Mouse (Mus musculus) left cerebral cortex, postnatal 14 days (tissue): ENCODE results near the gene Nop9. TPM values are rescaled to one million over a fixed set of nuclear protein-coding genes. Genes with fewer than 3 reads are reported as not detected.
"Not testable (repeated sequence)": the region's sequence is repeated elsewhere in the genome, so short reads cannot be mapped to it uniquely, and the experiment has no call there.

Experiments
- DNase-seq, 2 experiments: peaks; one replicate each; pipeline ENCODE4 v3.0.0; 2021 to 2022; ENCODE audit warnings: low spot score in 2 of 2, mixed read lengths in 1 of 2
- intact Hi-C: fragments of 180-260 bp; cut with DNase I; formaldehyde crosslinking; loops from one replicate; pipeline ENCODE4 v1.15.1; 2025
- total RNA-seq, 2 experiments: library from RNA; stranded (reverse); gene quantifications; 2 replicates each; pipeline ENCODE4 v1.2.3; 2021

Nop9 gene
- total RNA-seq, 2 experiments from 2014 or later: 13.4 to 13.9 TPM

DNA sequence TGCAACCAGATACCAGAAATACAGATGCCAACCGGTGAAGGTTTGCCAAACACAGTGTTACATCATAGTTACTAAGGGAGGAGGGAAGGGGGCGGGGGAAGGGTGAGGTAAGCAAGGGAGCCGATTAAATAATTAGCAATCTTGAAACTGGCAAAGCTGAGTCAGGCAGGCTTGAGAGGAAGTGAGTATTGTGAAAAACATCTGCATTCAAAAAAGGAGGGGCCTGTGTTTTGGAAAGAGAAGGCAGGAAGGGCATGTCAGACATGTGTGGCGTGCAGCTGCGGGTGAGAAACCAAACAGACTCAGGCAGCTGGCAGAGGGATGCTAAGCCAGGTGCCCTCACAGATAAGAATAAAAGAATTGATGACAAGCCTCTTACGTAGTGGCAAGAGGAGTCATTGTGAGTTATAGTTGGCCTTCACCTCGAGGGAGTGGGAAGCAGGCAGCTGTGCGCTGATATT is 21.1 kb upstream of the Nop9 start:
- no peak for DNase-seq
- intact Hi-C loops: no loop called here

DNA sequence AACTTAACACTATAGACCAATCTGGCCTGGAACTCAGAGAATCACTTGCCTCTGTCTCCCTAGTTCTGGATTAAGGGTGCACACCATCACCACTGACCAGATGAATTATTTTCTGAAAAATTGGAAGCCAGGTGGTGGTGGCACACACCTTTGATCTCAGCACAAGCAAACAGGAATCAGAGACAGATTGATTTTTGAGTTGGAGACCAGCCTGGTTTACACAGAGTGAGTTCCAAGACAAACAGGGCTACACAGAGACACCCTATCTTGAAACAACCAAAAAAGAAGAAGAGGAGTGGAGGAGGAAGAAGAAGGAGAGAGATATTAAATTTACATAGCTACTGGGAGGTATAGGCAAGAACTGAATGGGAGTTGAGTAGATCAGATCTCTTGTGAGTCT is 19.2 kb upstream of the Nop9 start:
- DNase-seq: no peak
- intact Hi-C loops: no loop called here

DNA sequence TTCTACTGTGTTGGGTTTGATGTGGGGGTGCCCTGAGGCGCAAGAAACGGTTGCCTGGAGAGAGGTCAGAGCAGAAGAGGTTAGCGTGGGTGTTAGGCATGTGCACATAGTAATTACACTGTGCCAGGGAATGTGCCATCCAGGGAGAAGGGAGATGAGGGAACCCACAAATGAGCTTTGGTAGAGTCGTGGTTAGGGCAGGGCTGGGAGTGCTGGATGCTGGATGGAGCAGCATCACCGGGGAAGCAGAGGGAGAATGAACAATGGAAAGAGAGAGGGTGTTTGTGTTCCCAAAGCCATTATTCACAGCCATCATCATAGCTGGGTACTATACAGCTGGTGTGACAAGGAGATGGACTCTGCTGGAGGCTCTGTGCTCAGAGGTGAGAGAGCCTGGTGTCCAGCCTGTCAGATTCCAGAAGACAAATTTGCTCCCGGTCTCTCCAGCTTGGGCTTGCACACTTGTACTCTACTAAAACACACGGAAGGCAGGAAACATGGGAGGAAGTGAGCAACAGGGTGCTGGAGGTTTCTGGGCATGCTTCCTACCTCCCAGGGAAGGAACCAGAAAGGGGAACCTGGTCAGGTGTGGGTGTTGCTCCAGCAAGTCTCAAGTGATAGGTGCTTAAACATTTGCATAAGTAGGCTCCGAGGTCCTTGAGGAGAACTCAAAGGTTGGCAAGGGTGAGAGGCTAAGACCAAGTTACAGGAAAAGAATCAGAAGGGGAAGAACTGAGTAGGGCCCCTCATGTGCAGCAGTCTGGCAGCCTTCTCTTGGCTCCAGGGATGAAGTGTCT is 17.4 kb upstream of the Nop9 start:
- DNase-seq: no peak
- intact Hi-C loops: no loop called here

DNA sequence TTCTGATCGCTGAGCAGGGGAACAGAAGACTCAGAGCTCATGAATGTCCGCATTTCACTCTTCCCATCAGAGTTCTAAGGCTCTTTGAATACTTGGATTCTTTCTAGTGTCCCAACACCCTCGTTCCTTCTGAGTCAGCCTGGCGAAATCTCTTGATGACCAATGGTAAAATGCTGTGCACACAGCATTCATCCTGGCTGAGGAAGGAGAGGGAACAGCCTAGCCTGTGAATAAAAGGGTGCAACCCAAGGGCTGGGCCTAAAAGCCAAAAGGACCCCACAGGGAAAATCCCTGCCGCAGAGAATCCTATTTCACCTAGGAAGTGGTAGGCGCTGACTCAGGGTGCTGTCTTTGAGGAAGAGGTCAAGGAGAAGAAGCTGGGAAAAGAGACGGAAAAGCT is 15.4 kb upstream of the Nop9 start:
- no peak for DNase-seq

DNA sequence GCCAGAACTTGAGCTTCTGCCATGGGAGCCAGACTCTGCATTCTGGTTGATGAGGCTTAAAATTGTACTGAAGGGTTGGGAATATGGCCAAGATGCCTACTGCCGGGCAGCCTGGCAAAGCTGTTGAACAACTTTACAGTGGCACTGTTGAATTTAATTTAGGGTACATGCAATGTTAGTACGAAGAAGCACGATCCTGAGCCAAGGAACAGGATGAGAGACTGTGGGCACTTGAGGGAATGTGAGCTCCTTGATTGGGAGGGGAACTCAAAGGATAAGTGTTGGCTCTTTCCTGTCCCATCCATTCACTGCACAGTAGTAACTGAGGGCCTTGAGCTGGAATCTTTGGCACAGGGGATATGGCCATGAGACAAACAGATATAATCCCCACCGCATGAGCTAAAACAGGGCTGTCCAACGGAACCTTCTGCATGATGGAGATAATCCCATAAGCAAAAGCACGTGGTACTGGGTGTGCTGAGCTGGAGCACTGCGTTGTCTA is 14.9 kb upstream of the Nop9 start:
- intact Hi-C loops: no loop called here
- DNase-seq: peak; percentile 49 to 69

More for the DNA sequence above, 15.4 kb upstream of the Nop9 start:
- intact Hi-C loops: no loop called here

DNA sequence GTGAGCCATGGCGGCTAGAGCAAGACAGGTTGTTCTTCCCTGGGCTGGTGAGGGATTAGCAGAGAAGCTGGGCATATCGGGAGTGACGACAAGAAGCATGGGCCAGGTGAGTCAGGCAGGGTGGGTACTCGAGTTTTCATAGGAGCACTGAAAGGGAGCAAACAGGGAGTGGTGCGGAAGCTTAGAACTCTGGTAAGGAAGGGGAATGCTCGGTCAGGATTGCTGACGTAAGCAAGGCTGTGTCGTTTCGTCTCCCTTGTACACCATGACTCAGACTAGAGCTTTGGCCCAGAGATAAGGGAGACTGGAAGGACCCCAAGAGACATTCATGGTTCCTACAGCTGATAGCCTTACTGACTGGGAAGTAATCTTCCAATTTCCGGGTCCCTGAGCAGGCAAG is 11.6 kb upstream of the Nop9 start:
- no peak for DNase-seq
- intact Hi-C loops: no loop called here

DNA sequence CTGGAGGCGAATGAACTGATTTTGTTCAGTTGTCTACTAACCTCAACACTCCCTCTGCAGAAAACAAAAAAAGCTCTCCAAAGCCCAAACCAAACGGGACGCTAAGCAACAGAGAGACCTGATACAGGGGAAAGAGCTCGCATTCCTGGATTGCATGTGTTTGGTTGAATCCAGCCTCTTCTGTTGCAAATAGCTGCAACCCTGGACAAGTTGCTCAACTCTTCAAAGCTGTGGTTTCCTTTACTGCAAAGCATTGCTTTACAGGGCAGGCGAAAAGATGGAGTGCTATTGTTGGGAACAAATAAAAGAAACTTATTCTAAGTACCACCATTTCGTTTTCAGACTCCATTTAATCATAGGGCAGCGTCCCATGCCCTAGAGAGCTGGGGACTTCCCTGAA is 10.6 kb upstream of the Nop9 start:
- intact Hi-C loops: no loop called here

DNA sequence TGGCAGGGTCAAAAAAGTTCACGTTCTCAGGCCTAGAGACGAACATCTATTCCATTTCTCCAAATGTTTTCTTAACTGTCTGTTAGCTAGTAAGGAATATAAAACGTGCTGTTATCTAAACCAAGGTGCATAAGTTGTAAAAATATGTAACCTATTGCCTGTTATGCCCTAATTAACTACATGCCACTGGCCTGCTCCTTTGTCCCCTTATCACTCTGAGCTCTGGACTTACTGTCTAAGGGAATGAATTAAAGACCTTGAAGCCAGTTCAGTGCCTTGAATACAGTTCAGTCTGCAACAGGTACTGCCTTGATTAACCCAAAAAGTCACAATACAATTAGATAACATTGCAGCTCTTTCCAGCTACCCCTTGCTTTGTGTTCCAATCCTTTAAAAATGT is 10.2 kb upstream of the Nop9 start:
- intact Hi-C loops: no loop called here
- DNase-seq: no peak

More for the DNA sequence above, 10.6 kb upstream of the Nop9 start:
- DNase-seq: no peak

DNA sequence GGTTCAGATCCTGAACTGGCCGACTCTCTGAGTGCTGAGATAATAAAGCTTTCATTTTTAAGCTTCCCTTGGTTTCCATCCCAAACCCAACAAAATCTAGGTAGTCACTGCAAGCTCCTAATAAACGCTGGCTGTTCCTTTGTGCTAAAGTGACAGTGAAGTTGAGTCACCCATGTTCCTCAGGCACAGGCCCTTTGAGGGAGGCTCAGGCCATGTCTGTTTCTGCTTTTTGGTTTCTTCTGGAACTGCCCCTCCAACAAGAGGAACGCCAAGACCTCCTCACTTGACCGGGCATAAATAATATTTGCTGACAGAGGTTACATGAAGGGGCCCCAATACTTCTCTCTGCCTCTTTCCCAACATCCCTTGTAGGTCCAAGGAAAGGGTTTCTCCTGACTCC is 9.7 kb upstream of the Nop9 start:
- intact Hi-C loops: no loop called here
- DNase-seq: no peak

DNA sequence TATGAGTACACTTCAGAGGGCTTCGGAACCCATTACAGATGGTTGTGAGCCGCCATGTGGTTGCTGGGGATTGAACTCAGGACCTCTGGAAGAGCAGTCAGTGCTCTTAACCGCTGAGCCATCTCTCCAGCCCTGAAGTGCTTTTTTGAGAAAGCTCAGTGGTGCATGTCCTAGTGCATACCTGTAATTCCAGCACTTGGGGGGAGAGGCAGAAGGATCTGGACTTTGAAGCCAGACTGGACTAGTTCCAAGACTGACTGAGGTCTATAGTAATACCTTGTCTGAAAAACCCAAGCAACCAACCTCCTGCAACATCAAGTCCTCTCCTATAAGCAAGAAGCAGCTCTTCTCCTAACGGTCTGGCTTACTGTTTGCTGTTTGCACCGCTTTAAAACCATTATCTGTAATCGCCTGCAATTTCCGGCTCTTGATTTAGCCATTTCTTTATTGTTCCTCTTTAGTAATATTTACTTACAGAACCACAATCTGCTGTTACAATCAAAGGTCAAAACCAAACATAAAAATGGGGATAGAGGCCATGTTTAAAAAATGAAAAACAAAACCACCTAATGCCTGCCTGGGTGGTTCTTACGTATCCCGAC is 8.3 kb upstream of the Nop9 start:
- DNase-seq: no peak
- intact Hi-C loops: no loop called here

DNA sequence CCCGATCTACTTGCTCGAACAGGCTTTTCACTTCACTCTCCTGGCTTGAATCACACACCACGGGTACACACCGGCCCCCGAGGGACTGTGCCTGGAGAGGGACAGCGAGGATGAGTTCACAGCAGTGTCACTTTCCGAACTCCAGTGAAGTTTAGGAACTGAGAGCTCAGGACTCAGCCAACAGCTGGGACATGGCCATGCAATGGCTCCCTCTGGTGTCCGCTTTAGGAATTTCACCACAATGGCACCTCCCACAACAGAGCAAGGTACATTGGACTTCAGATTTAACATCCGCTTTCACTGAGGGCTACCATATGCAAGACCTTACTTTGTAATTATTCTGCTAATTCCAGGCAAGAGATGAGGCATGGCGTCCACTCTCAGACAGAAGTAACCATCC is 1.8 kb upstream of the Nop9 start:
- peak; percentile 86 to 93 for DNase-seq
- intact Hi-C loops: loop anchor here (1.0 kb wide), 1 partner anchor 61 kb away; no protein-coding TSS in a partner anchor

DNA sequence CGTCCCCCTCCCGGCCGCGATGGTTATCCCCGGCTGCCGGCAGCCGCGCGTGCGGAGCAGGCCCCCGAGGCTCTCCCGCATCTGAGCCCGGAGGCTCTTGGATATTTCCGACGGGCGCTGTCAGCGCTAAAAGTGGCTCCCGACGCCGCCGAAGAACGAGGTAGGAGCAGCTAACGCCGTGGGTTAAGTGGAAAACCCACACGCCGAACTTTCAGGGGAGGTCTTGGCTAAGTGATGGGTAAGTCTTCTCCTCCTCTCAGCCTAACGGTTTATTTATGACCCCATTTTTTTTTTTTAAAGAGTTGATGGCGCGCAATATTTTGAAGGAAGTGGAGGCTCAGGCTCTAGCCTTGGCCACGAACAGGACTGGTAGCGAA is 356 bp downstream of the Nop9 start:
- intact Hi-C loops: no loop called here
- no peak for DNase-seq

DNA sequence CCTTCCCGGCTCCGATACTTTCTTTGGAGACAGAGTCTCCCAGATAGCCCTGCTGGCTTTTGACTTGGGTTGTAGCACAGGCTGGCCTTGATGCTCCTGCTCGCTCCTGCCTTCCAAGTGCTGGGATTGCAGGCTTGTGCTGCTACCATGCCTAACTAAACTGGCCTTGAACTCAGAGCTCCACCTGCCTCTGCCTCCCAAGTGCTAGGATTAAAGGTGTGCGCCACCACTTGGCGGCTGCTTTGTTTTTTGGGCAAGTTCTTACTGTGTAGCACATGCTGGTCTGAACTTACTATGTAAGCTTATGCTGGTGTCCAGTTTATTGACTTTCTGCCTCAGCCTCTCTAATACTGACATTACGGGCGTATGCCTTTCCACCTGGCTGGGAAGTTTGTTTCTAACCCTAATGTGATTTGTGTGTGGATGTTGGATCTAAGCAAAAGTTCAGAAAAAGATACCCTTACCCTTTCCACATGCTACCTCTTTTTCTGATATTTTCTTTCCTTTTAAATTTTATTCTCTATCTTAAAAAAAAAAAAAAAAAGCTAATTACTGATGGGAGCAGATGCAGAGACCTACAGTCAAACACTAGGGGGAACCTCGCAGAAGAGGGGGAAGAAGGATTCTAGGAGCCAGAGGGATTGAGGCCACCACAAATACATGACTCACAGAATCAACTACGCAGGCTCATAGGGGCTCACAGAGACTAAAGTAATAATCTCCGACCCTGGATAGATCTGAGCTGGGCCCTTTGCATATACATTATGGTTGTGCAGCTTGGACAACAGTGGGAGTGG is 1.8 kb downstream of the Nop9 start:
- no peak for DNase-seq
- intact Hi-C loops: no loop called here

DNA sequence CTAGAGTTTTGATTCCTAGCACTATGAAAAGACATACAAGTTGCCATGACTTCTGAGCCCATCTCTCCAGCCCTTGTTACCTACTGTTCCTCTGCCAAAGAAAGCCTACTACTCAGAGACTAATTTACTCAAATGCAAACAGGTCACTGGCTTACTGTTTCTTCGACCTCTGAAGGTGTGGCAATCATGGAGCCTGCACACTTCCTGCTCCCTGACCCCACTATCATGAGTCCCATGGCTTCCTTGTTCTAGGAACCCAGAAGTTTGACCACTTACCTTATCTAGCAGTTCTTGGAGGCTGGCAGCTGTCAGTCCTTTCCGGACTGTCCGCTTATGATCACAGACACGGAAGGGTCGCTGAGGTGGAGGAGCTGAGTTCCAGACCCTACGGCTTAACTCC is 12.1 kb downstream of the Nop9 start:
- intact Hi-C loops: no loop called here
- no peak for DNase-seq

DNA sequence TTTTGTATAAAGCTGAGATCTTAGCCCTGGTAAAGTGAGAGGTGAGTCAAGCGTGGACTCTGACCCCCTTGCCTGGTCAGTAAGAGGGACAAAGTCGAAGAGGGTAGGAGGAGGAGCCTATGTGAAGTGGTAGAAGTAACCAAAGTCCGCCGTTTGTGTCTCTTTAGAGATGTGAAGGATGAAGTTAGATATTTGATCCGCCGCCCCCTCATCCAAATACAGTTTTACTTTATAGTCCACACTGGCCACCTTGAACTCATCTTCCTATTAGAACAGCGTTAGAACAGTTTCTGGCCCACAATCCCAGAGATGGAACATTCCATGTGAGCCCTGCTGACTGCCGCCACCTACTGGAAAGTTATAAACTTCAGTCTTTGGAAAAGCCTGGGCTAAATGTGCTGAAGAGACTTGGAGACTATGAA is 12.9 kb downstream of the Nop9 start, which contains the start of gene Cideb:
Gene Cideb (minus strand): TSS at position 96 of the 422 bp plus-strand sequence.
- intact Hi-C loops: no loop called here
- DNase-seq: peak; percentile 55 to 61

DNA sequence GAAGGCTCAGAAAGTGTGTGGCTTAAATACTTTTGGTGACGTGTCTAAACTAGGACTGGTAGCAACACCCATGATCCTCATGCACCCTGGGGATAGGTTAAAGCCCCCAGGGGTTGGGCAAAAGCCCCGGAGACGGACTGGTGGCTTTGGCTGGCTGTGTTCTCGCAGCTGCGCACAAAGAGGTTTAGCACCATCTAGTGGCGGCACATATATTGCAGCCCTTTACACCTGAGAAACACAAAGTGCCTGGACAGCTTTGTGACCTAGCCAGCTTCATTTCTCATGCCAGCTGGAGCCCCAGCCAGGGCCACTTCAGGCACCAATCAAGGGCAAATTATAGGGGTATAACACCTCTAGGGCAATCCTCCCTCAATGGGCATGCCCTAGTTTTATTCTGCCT is 14.7 kb downstream of the Nop9 start:
- intact Hi-C loops: not testable (repeated sequence)

DNA sequence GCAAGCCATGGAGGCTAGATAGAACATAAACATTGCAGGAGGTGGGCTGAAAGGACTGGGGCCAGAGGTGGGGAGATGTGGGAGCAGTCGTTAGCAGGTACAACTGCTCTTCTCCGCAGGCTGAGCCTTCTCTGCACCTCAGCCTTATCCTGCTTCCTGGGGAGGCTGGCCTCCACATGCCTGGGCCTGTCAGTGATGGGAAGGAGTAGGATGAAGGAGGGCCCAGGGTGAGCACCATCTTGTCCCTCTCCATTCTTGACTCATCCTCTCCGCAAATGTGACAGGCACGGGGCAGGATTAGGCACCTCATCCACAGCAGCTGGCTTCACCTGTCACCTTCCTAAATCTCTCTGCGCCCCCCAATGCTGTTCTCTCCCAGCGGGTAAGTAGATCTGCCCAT is 15.7 kb downstream of the Nop9 start, which contains the start of gene Ltb4r2:
Gene Ltb4r2 (plus strand): TSS at position 266 of the 400 bp plus-strand sequence.
- intact Hi-C loops: no loop called here
- DNase-seq: no peak

More for the DNA sequence above, 14.7 kb downstream of the Nop9 start:
- peak; percentile 90 to 91 for DNase-seq

DNA sequence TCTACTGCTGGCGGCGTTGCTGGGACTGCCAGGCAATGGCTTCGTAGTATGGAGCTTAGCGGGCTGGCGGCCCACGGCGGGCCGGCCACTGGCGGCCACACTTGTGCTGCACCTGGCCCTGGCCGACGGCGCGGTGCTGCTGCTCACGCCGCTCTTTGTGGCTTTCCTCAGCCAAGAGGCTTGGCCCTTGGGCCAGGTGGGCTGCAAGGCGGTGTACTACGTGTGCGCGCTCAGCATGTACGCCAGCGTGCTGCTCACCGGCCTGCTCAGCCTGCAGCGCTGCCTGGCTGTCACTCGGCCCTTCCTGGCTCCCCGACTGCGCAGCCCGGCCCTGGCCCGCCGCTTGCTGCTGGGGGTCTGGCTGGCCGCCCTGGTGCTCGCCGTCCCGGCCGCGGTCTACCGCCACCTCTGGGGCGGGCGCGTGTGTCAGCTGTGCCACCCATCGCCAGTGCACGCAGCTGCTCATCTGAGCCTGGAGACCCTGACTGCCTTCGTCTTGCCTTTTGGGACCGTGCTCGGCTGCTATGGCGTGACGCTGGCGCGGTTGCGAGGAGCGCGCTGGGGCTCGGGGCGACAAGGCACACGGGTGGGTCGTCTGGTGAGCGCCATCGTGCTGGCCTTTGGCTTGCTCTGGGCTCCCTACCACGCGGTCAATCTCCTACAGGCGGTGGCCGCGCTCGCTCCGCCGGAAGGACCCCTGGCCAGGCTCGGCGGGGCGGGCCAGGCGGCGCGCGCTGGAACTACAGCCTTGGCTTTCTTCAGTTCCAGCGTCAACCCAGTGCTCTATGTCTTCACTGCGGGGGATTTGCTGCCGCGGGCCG is 16.7 kb downstream of the Nop9 start:
- DNase-seq: peak; percentile 42 to 60
- intact Hi-C loops: no loop called here

DNA sequence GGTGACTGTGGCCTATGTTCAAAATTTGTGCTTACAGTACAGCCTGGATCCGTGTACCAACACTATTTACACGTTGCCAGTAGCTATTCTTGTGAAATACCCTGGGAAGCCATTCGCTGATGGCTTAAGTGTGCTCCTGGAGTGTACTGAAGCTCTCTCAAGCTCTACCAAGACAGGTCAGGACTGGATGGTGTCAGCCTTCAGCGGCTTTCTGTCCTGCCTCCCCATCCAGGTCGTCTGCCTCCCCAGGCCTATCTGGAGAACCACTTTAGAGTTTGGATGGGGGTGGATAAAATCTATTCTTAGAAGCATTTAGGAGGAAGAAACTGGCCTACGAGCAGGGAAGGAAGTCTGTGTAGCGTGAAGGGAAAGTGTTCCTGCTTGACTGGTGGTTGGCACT is 17.7 kb downstream of the Nop9 start:
- intact Hi-C loops: no loop called here
- DNase-seq: no peak
